Comparison of ENCODE assay signal across 7 mouse cellular contexts in genomic region chr14:8476606-8477005, GRCm38 (mm10).
DNase-seq lines count a peak whose midpoint lies in the region; ATAC-seq and TF ChIP-seq lines count a peak whose summit lies in the region.

No protein-coding gene starts in this region.

- no peaks in the 10 kb centered on the region for H3K9me3 ChIP-seq in hindbrain, postnatal 0 days (ENCODE audit: low read length)

- WGBS in hindbrain, postnatal 0 days: 59% methylated on average over 3 of the region's 3 CpGs

- peak; percentile 64; the same call in 1 of the 2 replicates for TF ChIP-seq CTCF in brain, embryonic 14.5 days (IDR thresholded peaks at IDR 0.05; ENCODE audit: borderline replicate concordance, extremely low read depth, insufficient read depth, insufficient read length)
- TF ChIP-seq CTCF in hindbrain, postnatal 0 days (IDR thresholded peaks at IDR 0.05; ENCODE audit: low read depth): peak; percentile 78

- H3K4me3 ChIP-seq in hindbrain, postnatal 0 days (ENCODE audit: low read length): no peak overlapping the region

- no peak overlapping the region for H3K9ac ChIP-seq in hindbrain, postnatal 0 days (replicated peaks; ENCODE audit: low read length)

- DNase-seq in kidney, postnatal 4 days: peak; percentile 12
- no peak for DNase-seq in kidney, adult 9 months
- DNase-seq in brain, embryonic 14.5 days (ENCODE audit: low read depth): peak; percentile 86
- peak; percentile 89 for DNase-seq in hindbrain, postnatal 0 days (ENCODE audit: low spot score)
- DNase-seq in right cerebral cortex, adult 18-20 months: peak; percentile 54
- DNase-seq in gastrocnemius, adult 18-20 months (ENCODE audit: low spot score): no peak
- DNase-seq in ovary, postnatal 10 days (ENCODE audit: low spot score): no peak

- H3K27me3 ChIP-seq in hindbrain, postnatal 0 days (ENCODE audit: insufficient read depth, low read length): no peaks in the 10 kb centered on the region

- TF ChIP-seq POLR2A in brain, embryonic 14.5 days (IDR thresholded peaks at IDR 0.05; ENCODE audit: borderline replicate concordance, extremely low read depth, insufficient read depth, insufficient read length, poor library complexity, severe bottlenecking): no peak

- H3K4me2 ChIP-seq in hindbrain, postnatal 0 days (ENCODE audit: low read depth, low read length): no peak overlapping the region

- H3K36me3 ChIP-seq in hindbrain, postnatal 0 days (ENCODE audit: insufficient read depth, low read length): no peaks in the 10 kb centered on the region

- ATAC-seq in hindbrain, postnatal 0 days: no peak

- H3K27ac ChIP-seq in hindbrain, postnatal 0 days: no peak overlapping the region

- peaks cover 5% of the 10 kb centered on the region; the same call in 1 of the 2 replicates for H3K4me1 ChIP-seq in hindbrain, postnatal 0 days (ENCODE audit: insufficient read depth, low read length)

Comparison
In these comparisons a context has a peak if more than half of its experiments do, and no peak if none do; other contexts are left out.
1. DNase-seq: peak in kidney, postnatal 4 days (2 of 2), brain, embryonic 14.5 days (single experiment), hindbrain, postnatal 0 days (single experiment) and right cerebral cortex, adult 18-20 months (single experiment); none in kidney, adult 9 months (single experiment), gastrocnemius, adult 18-20 months (single experiment) and ovary, postnatal 10 days (single experiment).